Mouse (Mus musculus) heart, embryonic 11.5 days (tissue): ENCODE results near the gene Zfand2b. TPM values are rescaled to one million over a fixed set of nuclear protein-coding genes. Genes with fewer than 3 reads are reported as not detected.

ENCODE experiments used
- ATAC-seq: fragments of 200-750 bp; cut with Nextera tagmentation; replicated peaks from 2 replicates; pipeline ENCODE4 v1.8.0; 2017; ENCODE audit warnings: moderate library complexity; ENCODE audit not compliant: insufficient number of reproducible peaks, low FRiP score, low TSS enrichment
- H3K27ac ChIP-seq: fragments of 300-500 bp; sonication (generic); 2 replicates; pipeline ENCODE4 v1.5.1; 2014; ENCODE audit warnings: mild to moderate bottlenecking, low read depth, low read length
- H3K27me3 ChIP-seq: fragments of 300-500 bp; sonication (generic); 2 replicates; pipeline ENCODE4 v1.6.1; 2014; ENCODE audit warnings: mild to moderate bottlenecking, low read length, mixed read lengths; ENCODE audit not compliant: control insufficient read depth, insufficient read depth
- H3K36me3 ChIP-seq: fragments of 300-500 bp; sonication (generic); 2 replicates; pipeline ENCODE4 v1.6.1; 2014; ENCODE audit warnings: mild to moderate bottlenecking, low read length, moderate library complexity, mixed read lengths; ENCODE audit not compliant: control insufficient read depth, insufficient read depth
- H3K4me1 ChIP-seq: fragments of 300-500 bp; sonication (generic); 2 replicates; pipeline ENCODE4 v1.6.1; 2014; ENCODE audit warnings: low read length; ENCODE audit not compliant: control insufficient read depth, insufficient read depth
- H3K4me2 ChIP-seq: fragments of 300-500 bp; sonication (generic); 2 replicates; pipeline ENCODE4 v1.6.1; 2014; ENCODE audit warnings: mild to moderate bottlenecking, moderate library complexity
- H3K4me3 ChIP-seq: fragments of 300-500 bp; sonication (generic); 2 replicates; pipeline ENCODE4 v1.5.1; 2014; ENCODE audit warnings: low read depth, low read length
- H3K9ac ChIP-seq: fragments of 300-500 bp; sonication (generic); 2 replicates; pipeline ENCODE4 v1.6.1; 2014; ENCODE audit warnings: mild to moderate bottlenecking, low read depth, low read length, moderate library complexity
- H3K9me3 ChIP-seq: fragments of 300-500 bp; sonication (generic); replicated peaks from 2 replicates; pipeline ENCODE4 v1.6.1; 2016; ENCODE audit warnings: low read length; ENCODE audit not compliant: control insufficient read depth
- WGBS: fragments of 180-500 bp; shearing (Covaris S2); extraction: QIAGEN DNeasy Blood & Tissue Kit; methylation state at CpG from one replicate; pipeline ENCODE4 v1.1.7; 2014; ENCODE audit not compliant: insufficient replicate concordance; 5-methylcytosine and 5-hydroxymethylcytosine counted together
- polyA plus RNA-seq: library from polyadenylated mRNA; unstranded; fragments of >200 nt; fragmentation: Nextera tagmentation; extraction: Ambion mirVana; gene quantifications from 2 replicates; pipeline ENCODE4 v1.2.1, GENCODE M21; 2014

The Zfand2b gene
- polyA plus RNA-seq, 1 experiment from 2014 or later: 31.9 TPM

DNA sequence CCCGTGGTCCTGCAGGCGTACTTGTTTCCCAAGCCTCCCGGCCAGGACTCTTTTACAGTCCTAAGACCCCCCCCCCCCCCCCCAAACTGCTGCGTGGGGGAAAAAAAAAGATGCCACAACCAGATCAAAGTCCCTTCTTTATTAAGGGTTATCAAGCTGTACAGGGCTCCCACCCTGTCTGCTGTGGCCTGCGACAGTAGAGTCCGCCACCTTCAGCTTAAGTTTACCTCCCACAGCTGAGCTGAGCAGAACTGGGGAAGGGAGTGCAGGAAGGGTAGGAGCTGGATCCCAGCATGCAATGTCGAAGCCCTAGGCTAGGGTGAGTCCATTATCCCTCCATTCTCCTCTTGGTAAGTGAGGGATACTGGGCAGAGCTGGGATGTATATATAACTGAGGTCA is 12.3 kb downstream of the Zfand2b start:
- 34% methylated on average over 7 of the region's 7 CpGs for WGBS
- ATAC-seq: no peak
- Histone ChIP-seq H3K9ac (peak overlapping the region; percentile 76; the same call in 1 of the 2 replicates), H3K36me3 (peaks cover 25% of the 10 kb centered on the region), H3K4me1 (peaks cover 12% of the 10 kb centered on the region; the same call in 1 of the 2 replicates), H3K27me3 (no peaks in the 10 kb centered on the region), H3K27ac (no peak overlapping the region), H3K4me2 (peak overlapping the region; percentile 93), H3K4me3 (peak overlapping the region; percentile 56; the same call in 1 of the 2 replicates), H3K9me3 (no peaks in the 10 kb centered on the region)

DNA sequence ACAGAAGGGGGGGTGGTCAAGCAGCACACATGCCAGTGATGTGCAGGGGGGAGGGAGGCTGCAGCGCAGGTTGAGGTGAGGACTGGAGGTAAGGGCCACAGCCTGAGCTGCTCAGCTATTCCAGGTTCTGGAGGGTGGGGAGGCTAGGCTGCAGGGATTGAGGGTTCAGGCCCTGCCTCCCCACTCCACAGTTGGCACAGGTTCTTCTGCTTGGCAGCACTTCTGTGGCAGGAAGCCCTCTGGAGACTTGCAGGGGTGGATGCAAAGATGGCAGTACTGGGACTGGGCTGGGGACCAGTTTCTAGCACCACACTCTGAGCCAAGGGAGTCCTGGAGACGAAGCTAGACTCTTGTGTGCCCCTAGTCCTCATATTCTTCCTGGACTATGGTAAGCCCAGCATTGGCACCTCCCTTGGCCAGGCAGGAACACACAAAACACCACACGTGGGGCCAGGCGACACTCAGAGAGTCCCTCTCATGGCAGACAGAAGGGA is 13.0 kb downstream of the Zfand2b start:
- no peak overlapping the region for H3K4me2 ChIP-seq
- no peak for ATAC-seq
- H3K27me3 ChIP-seq: no peaks in the 10 kb centered on the region
- H3K36me3 ChIP-seq: peaks cover 31% of the 10 kb centered on the region
- H3K9me3 ChIP-seq: no peaks in the 10 kb centered on the region
- H3K4me3 ChIP-seq: no peak overlapping the region
- no peak overlapping the region for H3K9ac ChIP-seq
- no peak overlapping the region for H3K27ac ChIP-seq
- 86% methylated on average over 4 of the region's 4 CpGs for WGBS
- H3K4me1 ChIP-seq: peaks cover 12% of the 10 kb centered on the region; the same call in 1 of the 2 replicates

DNA sequence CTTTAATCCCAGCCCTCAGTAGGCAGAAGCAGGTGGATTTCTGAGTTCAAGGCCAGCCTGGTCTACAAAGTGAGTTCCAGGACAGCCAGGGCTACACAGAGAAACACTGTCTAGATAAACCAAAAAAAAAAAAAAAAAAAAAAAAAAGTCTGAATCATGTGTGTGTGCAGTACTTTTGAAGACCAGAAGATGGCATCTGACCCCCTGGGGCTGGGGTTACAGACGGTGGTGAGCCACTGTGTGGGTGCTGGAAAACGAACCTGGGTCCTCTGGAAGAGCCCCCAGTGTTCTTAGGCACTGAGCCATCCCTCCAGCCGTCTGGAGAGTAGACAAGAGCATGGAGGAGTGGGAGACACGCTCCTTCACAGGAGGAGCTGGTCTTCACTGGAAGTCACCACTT is 13.7 kb downstream of the Zfand2b start:
- H3K4me2 ChIP-seq: no peak overlapping the region
- no peak overlapping the region for H3K27ac ChIP-seq
- no peaks in the 10 kb centered on the region for H3K27me3 ChIP-seq
- no peak overlapping the region for H3K4me3 ChIP-seq
- H3K9me3 ChIP-seq: no peaks in the 10 kb centered on the region
- H3K36me3 ChIP-seq: peaks cover 30% of the 10 kb centered on the region
- no peak overlapping the region for H3K9ac ChIP-seq
- peaks cover 12% of the 10 kb centered on the region; the same call in 1 of the 2 replicates for H3K4me1 ChIP-seq
- WGBS: 70% methylated on average over 4 of the region's 4 CpGs
- no peak for ATAC-seq

DNA sequence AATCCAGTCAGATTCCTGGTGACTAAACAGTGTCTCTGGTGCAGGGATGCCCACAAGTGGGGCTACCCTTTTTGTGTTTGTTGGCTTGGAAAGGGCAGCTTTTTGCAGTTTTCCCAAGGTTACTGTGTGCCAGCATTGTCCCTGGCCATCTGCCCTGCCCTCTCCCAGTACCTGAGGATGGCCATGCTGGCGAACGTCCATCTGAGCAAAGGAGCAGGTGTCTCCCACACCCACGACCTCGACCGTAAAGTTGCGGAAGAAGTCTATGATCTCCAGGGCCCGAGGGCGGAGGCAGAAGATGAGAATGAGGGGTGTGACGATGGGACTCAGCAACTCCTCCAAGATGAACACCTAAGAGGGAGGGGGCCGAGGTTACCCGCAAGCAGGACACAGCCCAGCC is 17.0 kb downstream of the Zfand2b start:
- H3K4me2 ChIP-seq: no peak overlapping the region
- no peak overlapping the region for H3K27ac ChIP-seq
- no peaks in the 10 kb centered on the region for H3K9me3 ChIP-seq
- H3K36me3 ChIP-seq: peaks cover 30% of the 10 kb centered on the region
- WGBS: 90% methylated on average over 11 of the region's 11 CpGs
- ATAC-seq: no peak
- H3K27me3 ChIP-seq: no peaks in the 10 kb centered on the region
- H3K4me3 ChIP-seq: no peak overlapping the region
- H3K9ac ChIP-seq: no peak overlapping the region
- peaks cover 5% of the 10 kb centered on the region; the same call in 1 of the 2 replicates for H3K4me1 ChIP-seq

DNA sequence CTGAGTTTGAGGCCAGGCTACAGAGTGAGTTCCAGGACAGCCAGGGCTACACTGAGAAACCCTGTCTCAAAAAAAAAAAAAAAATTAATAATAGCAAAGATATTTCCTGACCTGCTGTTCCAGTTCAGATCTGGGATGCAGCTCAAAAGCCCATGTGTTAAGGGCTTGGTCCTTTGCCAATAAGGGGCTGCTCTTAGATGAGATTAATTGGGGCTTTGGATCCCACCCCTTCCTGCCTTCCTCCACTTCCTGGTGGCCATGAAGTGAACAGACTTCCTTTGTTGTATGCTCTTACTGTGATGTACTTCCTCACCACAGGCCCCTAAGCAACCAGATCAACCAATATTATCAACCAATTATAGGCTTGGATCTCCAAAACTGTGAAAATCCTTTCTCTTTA is 18.7 kb downstream of the Zfand2b start:
- H3K9me3 ChIP-seq: no peaks in the 10 kb centered on the region
- H3K9ac ChIP-seq: no peak overlapping the region
- ATAC-seq: no peak
- peaks cover 30% of the 10 kb centered on the region for H3K36me3 ChIP-seq
- no peak overlapping the region for H3K27ac ChIP-seq
- no peak overlapping the region for H3K4me2 ChIP-seq
- H3K4me1 ChIP-seq: peaks cover 6% of the 10 kb centered on the region; the same call in 1 of the 2 replicates
- H3K4me3 ChIP-seq: no peak overlapping the region
- no peaks in the 10 kb centered on the region for H3K27me3 ChIP-seq

DNA sequence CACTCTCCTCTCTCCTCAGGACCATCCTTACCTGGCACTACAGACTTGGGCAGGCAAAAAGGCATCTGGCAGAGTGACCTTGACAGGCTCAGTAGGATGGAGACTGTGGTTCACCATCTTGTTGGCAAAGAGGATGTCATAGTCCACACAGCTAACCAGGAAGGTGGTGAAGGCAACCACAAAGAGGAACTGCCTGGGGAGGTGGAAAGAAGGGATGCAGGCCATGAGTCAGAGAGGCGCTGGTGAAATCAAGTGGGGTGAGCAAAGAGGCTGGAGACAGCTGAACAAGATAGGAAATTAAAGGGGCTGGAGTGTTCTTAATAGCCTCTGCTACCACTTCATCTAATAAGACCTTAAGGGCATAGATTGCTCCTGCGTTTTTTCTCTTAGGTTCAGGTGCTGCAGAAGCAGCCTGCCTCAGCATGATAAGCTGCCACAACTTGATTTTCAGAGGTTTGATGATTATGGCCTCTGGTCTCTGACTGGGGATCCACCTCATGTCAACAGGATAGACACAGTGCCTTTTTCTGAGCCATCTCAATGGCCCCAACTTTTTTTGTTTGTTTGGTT is 19.6 kb downstream of the Zfand2b start:
- Histone ChIP-seq H3K27me3 (no peaks in the 10 kb centered on the region), H3K4me2 (no peak overlapping the region), H3K36me3 (peaks cover 22% of the 10 kb centered on the region), H3K9ac (no peak overlapping the region), H3K9me3 (no peaks in the 10 kb centered on the region), H3K27ac (no peak overlapping the region), H3K4me1 (peaks cover 7% of the 10 kb centered on the region; the same call in 1 of the 2 replicates), H3K4me3 (no peak overlapping the region)
- ATAC-seq: no peak
- 66% methylated on average over 2 of the region's 2 CpGs for WGBS

DNA sequence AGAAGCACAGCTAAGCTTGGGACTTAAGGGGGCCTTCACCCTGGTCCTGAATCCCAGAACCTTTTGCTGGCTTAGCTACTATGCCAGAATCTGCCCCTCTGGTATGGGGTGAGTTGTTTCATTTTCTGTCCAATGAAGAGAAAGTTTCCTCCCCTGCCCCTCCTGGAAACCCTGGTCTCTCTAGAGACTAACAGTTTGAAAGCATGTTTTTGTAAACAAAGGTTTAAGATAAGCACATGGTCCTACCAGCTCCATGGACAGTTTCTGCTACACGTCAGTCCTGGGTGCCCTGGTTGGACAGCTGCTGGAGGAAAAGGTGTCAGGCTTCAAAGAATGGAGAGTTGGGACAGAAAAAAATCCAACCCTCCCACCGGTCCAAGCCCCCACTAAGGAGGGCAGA is 22.1 kb downstream of the Zfand2b start:
- Histone ChIP-seq H3K9me3 (no peaks in the 10 kb centered on the region), H3K4me3 (peak overlapping the region; percentile 69; the same call in 1 of the 2 replicates), H3K4me1 (peaks cover 12% of the 10 kb centered on the region), H3K27ac (no peak overlapping the region), H3K9ac (peak overlapping the region; percentile 86; the same call in 1 of the 2 replicates), H3K27me3 (no peaks in the 10 kb centered on the region), H3K4me2 (peak overlapping the region; percentile 86), H3K36me3 (peaks cover 13% of the 10 kb centered on the region)
- no peak for ATAC-seq
- WGBS: 41% methylated on average over 2 of the region's 2 CpGs

GRCm38 (mm10) chr1:75191258-75191621 is 22.8 kb downstream of the Zfand2b start:
- no peaks in the 10 kb centered on the region for H3K9me3 ChIP-seq
- H3K27me3 ChIP-seq: no peaks in the 10 kb centered on the region
- H3K4me3 ChIP-seq: peak overlapping the region; percentile 69
- ATAC-seq: peak; percentile 7
- peaks cover 12% of the 10 kb centered on the region for H3K4me1 ChIP-seq
- WGBS: 43% methylated on average over 5 of the region's 5 CpGs
- peak overlapping the region; percentile 86 for H3K4me2 ChIP-seq
- peaks cover 10% of the 10 kb centered on the region for H3K36me3 ChIP-seq
- peak overlapping the region; percentile 90 for H3K27ac ChIP-seq
- H3K9ac ChIP-seq: peak overlapping the region; percentile 86
